Mouse (Mus musculus): ENCODE measurements around the gene Slc7a5.

DNA sequence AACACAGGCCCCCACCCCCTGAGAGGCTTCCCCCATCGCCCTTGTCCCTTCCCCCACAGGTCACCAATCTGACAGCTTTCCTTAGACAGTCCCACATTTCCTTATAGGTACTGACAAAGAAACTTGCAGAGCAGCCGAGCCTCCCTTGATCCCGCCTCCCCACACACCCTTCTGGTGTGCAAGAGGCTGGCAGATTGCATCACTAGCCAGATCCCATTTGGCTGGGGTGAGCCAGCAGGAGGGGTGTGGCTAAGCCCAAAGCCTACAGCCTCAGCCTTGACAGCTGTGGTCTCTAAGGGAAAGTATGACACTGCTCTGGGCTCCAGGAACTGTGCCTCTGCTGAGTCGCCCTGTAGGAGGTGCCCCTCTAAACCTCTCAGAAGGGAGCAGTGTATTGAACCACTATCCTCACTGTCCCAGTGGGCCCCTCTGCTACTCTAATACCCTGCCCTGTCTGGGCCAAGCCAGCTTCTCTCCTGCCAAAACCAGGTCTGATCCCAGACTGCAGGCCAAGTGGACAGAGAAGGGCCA, 9.0 kb downstream of the Slc7a5 start:
- TF ChIP-seq CTCF (IDR thresholded peaks at IDR 0.05; ENCODE audit: control insufficient read depth, insufficient read depth, insufficient read length) (no peak), MYOD1 (IDR thresholded peaks at IDR 0.05; ENCODE audit: control insufficient read depth, insufficient read length, low read depth) (peak; percentile 40)

Measured in C2C12 (cell line).